Mouse (Mus musculus) liver, adult 2 months (tissue): ENCODE data around the gene Ankrd31.

Experiments
- CTCF ChIP-seq: fragments of 200-500 bp; IDR thresholded peaks from 2 replicates; pipeline ENCODE4 v1.5.1; 2011; ENCODE audit warnings: low read depth, low read length, control low read depth
- POLR2A ChIP-seq: fragments of 200-500 bp; IDR thresholded peaks from 2 replicates; pipeline ENCODE4 v1.6.1; 2011; ENCODE audit warnings: low read length, control low read depth; ENCODE audit not compliant: insufficient read depth; ENCODE audit errors: extremely low read depth

DNA sequence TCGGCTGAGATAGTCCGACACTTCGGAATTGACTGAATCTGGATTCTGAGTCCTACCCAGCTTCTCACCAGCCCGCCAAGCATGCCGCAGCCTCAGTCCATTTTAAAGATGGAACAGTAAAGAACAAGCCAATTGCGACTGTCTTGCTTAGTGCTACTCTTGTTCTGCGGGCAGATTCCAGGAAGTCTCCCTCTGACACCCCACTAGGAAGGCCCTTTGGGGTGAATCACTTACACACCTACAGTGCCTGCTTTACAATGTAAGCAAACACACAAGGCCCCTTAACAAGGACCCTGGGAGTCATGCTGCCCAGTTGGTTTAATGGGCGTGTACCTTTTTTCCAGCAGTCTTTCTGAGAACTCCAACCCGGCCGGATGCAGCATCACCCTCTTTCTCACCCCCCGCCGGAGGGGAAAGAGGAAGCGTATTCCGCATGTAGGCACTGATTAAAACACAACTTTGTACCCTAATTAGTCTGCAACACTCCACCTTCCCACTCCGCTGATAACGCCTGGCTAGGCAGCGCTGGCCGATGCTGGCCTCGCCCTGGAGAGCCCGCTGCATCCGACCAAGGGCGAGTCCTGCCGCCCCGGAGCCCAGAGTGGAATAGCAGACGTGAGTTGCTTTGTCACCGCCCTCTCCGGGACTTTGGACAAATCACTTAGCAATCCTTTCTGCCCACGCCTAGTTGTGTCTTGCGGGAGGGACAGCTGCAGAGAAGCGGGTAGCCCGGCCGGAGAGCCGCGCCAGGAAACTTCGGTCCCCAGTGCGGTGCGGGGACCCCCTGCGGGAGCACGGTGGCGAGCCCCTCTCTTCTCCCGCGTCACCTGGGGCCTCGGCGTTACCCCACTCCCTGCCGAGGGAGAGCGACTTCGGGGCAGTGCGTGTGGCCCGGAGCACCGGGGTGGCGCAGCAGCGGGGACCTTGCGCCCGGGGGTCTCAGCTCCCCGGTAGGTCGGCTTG, 176.2 kb downstream of the Ankrd31 start, which contains the start of gene Gcnt4:
- TF ChIP-seq CTCF (no peak), POLR2A (peak; percentile 39; the same call in 1 of the 2 replicates)
